Mouse (Mus musculus): Measurements from ENCODE around the gene Pecam1. TPM values are rescaled to one million over a fixed set of nuclear protein-coding genes. Genes with fewer than 3 reads are reported as not detected.

The Pecam1 gene
- total and polyA plus RNA-seq, 3 experiments: 18.4 to 22.3 (median 19.2) TPM

DNA sequence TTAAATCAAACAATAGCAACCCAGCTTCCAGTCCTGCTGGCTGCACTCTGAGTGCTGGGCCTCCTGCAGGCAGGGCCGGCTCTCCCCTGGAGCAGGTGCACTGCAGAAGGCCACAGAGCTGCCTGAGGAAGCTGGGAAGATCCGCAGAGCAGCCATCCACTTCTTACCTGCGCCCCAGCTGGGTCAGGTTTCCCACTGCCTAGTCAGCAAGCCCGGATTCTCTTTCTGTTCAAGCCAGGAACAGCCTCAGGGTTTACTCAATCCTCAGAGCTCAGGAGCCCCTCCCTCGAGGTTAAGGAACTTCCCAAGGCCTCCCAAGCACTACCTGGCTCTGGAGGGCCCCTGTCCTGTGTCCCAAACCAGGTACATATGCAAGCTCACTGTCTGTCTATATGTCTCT lies 144.4 kb downstream of the Pecam1 start:
- no peak for TF ChIP-seq ETS1 (conservative IDR thresholded peaks at IDR 0.05; ENCODE audit: low read depth, low read length)
- no peak for TF ChIP-seq POLR2A (IDR thresholded peaks at IDR 0.05; ENCODE audit: low read depth, low read length)
- no peak for TF ChIP-seq ZC3H11A (IDR thresholded peaks at IDR 0.05; ENCODE audit: low read depth, low read length)
- TF ChIP-seq POLR2AphosphoS2 (IDR thresholded peaks at IDR 0.05; ENCODE audit: low read depth, low read length): no peak
- no peak for TF ChIP-seq IRF4 (IDR thresholded peaks at IDR 0.05; ENCODE audit: low read depth, low read length)
- TF ChIP-seq ELF1 (IDR thresholded peaks at IDR 0.05; ENCODE audit: low read depth, low read length): no peak
- TF ChIP-seq PAX5 (IDR thresholded peaks at IDR 0.05; ENCODE audit: low read length): no peak
- no peak for TF ChIP-seq UBTF (IDR thresholded peaks at IDR 0.05; ENCODE audit: low read depth, low read length)
- Histone ChIP-seq H3K36me3 (replicated peaks in 1 of 2; ENCODE audit: control insufficient read depth in 1 of 2, insufficient read depth in 1 of 2, low read length in 1 of 2) (peaks cover 0 to 2% of the 10 kb centered on the region in 2 experiments), H3K9me3 (replicated peaks; ENCODE audit: low read length) (no peaks in the 10 kb centered on the region), H3K27me3 (replicated peaks) (peaks cover 6% of the 10 kb centered on the region), H3K4me2 (ENCODE audit: insufficient read depth, low read depth, poor library complexity, severe bottlenecking) (no peak overlapping the region), H3K79me2 (replicated peaks; ENCODE audit: control insufficient read depth, extremely low read depth, insufficient read depth, poor library complexity, severe bottlenecking) (no peaks in the 10 kb centered on the region), H3K4me1 (ENCODE audit: control insufficient read depth in 1 of 2, insufficient read depth in 2 of 2) (no peaks in the 10 kb centered on the region), H3K4me3 (replicated peaks in 1 of 3; ENCODE audit: low read depth in 2 of 3, low read length in 2 of 3, poor library complexity in 1 of 3) (no peak overlapping the region), H3K9ac (ENCODE audit: insufficient read depth, low read depth) (no peak overlapping the region), H3K27ac (ENCODE audit: insufficient read depth, low read depth) (no peak overlapping the region)
- dilution Hi-C loops (cut with MboI; ENCODE audit: extremely low pct_ligation_motif_present, extremely low pct_unique_long_range_greater_than_20kb, low sequenced_read_pairs): no loop called here
- no peak for DNase-seq (ENCODE audit: extremely low read depth)
- in situ Hi-C loops (cut with MboI; ENCODE audit: low pct_ligation_motif_present, low pct_unique_long_range_greater_than_20kb, low sequenced_read_pairs): no loop called here

Other genes with a start within 250 kb of the Pecam1 start
- gene Tex2, start 137.2 kb downstream of the Pecam1 start, total RNA-seq (2012; rRNA removed): 5.0 and 6.2 TPM in 2 replicates
- gene Tex2, start 137.2 kb downstream of the Pecam1 start, total RNA-seq (2014; rRNA removed): 3.9 and 4.5 TPM in 2 replicates
- 3.9 and 4.0 TPM in 2 replicates for gene Tex2, start 137.2 kb downstream of the Pecam1 start, polyA plus RNA-seq (2012; ENCODE audit: insufficient read length, low read depth)
- gene Milr1, start 598 bp upstream of the Pecam1 start, total RNA-seq (2012; rRNA removed): 22.0 and 28.1 TPM in 2 replicates
- 41.2 and 50.1 TPM in 2 replicates for gene Milr1, start 598 bp upstream of the Pecam1 start, total RNA-seq (2014; rRNA removed)
- 33.1 and 35.4 TPM in 2 replicates for gene Milr1, start 598 bp upstream of the Pecam1 start, polyA plus RNA-seq (2012; ENCODE audit: insufficient read length, low read depth)
- gene Polg2, start 28.9 kb upstream of the Pecam1 start, total RNA-seq (2012; rRNA removed): 12.5 and 13.3 TPM in 2 replicates
- 12.3 and 15.3 TPM in 2 replicates for gene Polg2, start 28.9 kb upstream of the Pecam1 start, total RNA-seq (2014; rRNA removed)
- gene Polg2, start 28.9 kb upstream of the Pecam1 start, polyA plus RNA-seq (2012; ENCODE audit: insufficient read length, low read depth): 11.5 and 12.1 TPM in 2 replicates
- 269 and 351 TPM in 2 replicates for gene Ddx5, start 38.6 kb upstream of the Pecam1 start, total RNA-seq (2012; rRNA removed)
- 505 and 574 TPM in 2 replicates for gene Ddx5, start 38.6 kb upstream of the Pecam1 start, total RNA-seq (2014; rRNA removed)
- gene Ddx5, start 38.6 kb upstream of the Pecam1 start, polyA plus RNA-seq (2012; ENCODE audit: insufficient read length, low read depth): 1,169 and 1,328 TPM in 2 replicates
- gene Cep95, start 38.6 kb upstream of the Pecam1 start, total RNA-seq (2012; rRNA removed): 17.2 and 17.5 TPM in 2 replicates
- 21.7 and 24.4 TPM in 2 replicates for gene Cep95, start 38.6 kb upstream of the Pecam1 start, total RNA-seq (2014; rRNA removed)
- gene Cep95, start 38.6 kb upstream of the Pecam1 start, polyA plus RNA-seq (2012; ENCODE audit: insufficient read length, low read depth): 19.3 and 25.3 TPM in 2 replicates
- gene Smurf2, start 170.1 kb upstream of the Pecam1 start, total RNA-seq (2012; rRNA removed): 10.8 and 11.1 TPM in 2 replicates
- gene Smurf2, start 170.1 kb upstream of the Pecam1 start, total RNA-seq (2014; rRNA removed): 11.1 and 11.3 TPM in 2 replicates
- gene Smurf2, start 170.1 kb upstream of the Pecam1 start, polyA plus RNA-seq (2012; ENCODE audit: insufficient read length, low read depth): 13.2 and 13.3 TPM in 2 replicates
- 327 and 495 TPM in 2 replicates for gene Kpna2, start 248.9 kb upstream of the Pecam1 start, total RNA-seq (2012; rRNA removed)
- gene Kpna2, start 248.9 kb upstream of the Pecam1 start, total RNA-seq (2014; rRNA removed): 734 and 759 TPM in 2 replicates
- gene Kpna2, start 248.9 kb upstream of the Pecam1 start, polyA plus RNA-seq (2012; ENCODE audit: insufficient read length, low read depth): 536 and 582 TPM in 2 replicates

Measured in CH12.LX (cell line).